Mouse (Mus musculus): ENCODE results near the gene Smim5.

DNA sequence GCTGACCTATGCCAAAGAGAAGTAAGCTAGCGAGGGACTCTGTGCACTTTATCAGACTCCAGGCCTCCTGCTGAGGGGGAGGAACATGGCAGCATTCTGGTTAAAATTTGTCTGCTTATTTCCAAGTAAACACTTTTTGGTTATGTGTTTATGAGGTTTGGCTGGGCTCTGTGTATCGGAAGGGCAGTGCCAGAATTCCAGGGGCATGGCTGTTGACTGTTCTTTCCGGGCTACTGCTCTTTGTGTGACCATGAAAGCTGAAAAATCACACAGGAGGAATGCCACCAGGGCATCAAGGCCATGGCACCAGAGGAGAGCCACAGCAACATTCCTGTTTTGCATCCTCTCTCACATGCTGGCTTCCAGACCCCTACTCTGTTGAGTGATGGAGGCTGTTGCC lies 6.3 kb downstream of the Smim5 start:
- no peak for TF ChIP-seq CTCF (IDR thresholded peaks at IDR 0.05; ENCODE audit: extremely low read depth, insufficient read length, insufficient replicate concordance, low read depth, low read length)
- no peak for TF ChIP-seq POLR2A (IDR thresholded peaks at IDR 0.05; ENCODE audit: low read depth, low read length)
